Comparison of ENCODE assay signal across 9 mouse cellular contexts in genomic region chr10:39536258-39536657, GRCm38 (mm10).
DNase-seq lines count a peak whose midpoint lies in the region; ATAC-seq and TF ChIP-seq lines count a peak whose summit lies in the region.
"Had no signal": no experiment of that assay in that cellular context is flagged by ENCODE, and none has a peak within 500 bp of the region (broad histone marks: within the 10 kb centered on the region; RNA-seq: fewer than 3 reads in every experiment).

No protein-coding gene starts in this region.

- H3K36me3 ChIP-seq in lung, embryonic 14.5 days (ENCODE audit: insufficient read depth), result peaks cover 11% of the 10 kb centered on the region; the same call in 1 of the 2 replicates
- H3K36me3 ChIP-seq in kidney, embryonic 16.5 days (ENCODE audit: insufficient read depth, low read length), result no peaks in the 10 kb centered on the region
- H3K36me3 ChIP-seq in neural tube, embryonic 13.5 days, result peaks cover 55% of the 10 kb centered on the region

- H3K4me3 ChIP-seq in lung, embryonic 14.5 days (ENCODE audit: low read depth, low read length), result no peak overlapping the region
- H3K4me3 ChIP-seq in kidney, embryonic 16.5 days (ENCODE audit: low read length), result no peak overlapping the region
- no peak overlapping the region for H3K4me3 ChIP-seq in neural tube, embryonic 13.5 days
- H3K4me3 ChIP-seq: erythroblast, embryonic 14.5 days had no signal

- peak overlapping the region; percentile 65; the same call in 1 of the 2 replicates for H3K27ac ChIP-seq in lung, embryonic 14.5 days (ENCODE audit: low read depth)
- peak overlapping the region; percentile 86; the same call in 1 of the 2 replicates for H3K27ac ChIP-seq in kidney, embryonic 16.5 days (ENCODE audit: low read length)
- H3K27ac ChIP-seq in neural tube, embryonic 13.5 days (replicated peaks), result peak overlapping the region; percentile 88

- H3K9ac ChIP-seq in lung, embryonic 14.5 days, result no peak overlapping the region
- no peak overlapping the region for H3K9ac ChIP-seq in kidney, embryonic 16.5 days (replicated peaks; ENCODE audit: low read length)
- 0 out of 2 replicates have a peak overlapping the region, but pooled peaks have one; percentile 41 for H3K9ac ChIP-seq in neural tube, embryonic 13.5 days

- no peaks in the 10 kb centered on the region for H3K9me3 ChIP-seq in lung, embryonic 14.5 days (ENCODE audit: low read depth, low read length)
- no peaks in the 10 kb centered on the region for H3K9me3 ChIP-seq in kidney, embryonic 16.5 days (ENCODE audit: low read length)
- no peaks in the 10 kb centered on the region for H3K9me3 ChIP-seq in neural tube, embryonic 13.5 days

- WGBS in lung, embryonic 14.5 days, result 46% methylated on average over 11 of the region's 11 CpGs
- WGBS in kidney, embryonic 16.5 days, result 77% methylated on average over 11 of the region's 11 CpGs
- 33% methylated on average over 11 of the region's 11 CpGs for WGBS in neural tube, embryonic 13.5 days

- peaks cover 50% of the 10 kb centered on the region for H3K4me1 ChIP-seq in lung, embryonic 14.5 days (ENCODE audit: insufficient read depth)
- H3K4me1 ChIP-seq in kidney, embryonic 16.5 days (ENCODE audit: insufficient read depth, low read length), result peaks cover 49% of the 10 kb centered on the region
- H3K4me1 ChIP-seq in neural tube, embryonic 13.5 days (replicated peaks), result peaks cover 81% of the 10 kb centered on the region

- DNase-seq in lung, embryonic 14.5 days, result peak; percentile 52
- no peak for DNase-seq in lung, postnatal 25 days (ENCODE audit: low spot score)
- DNase-seq in gastrocnemius, postnatal 10 days, result peak; percentile 32
- DNase-seq in embryo, embryonic 10 days (ENCODE audit: low spot score), result no peak
- no peak for DNase-seq in adrenal gland, postnatal 4 days (ENCODE audit: low spot score in 2 of 2)

- no peaks in the 10 kb centered on the region for H3K27me3 ChIP-seq in lung, embryonic 14.5 days (ENCODE audit: insufficient read depth, low read length)
- H3K27me3 ChIP-seq in kidney, embryonic 16.5 days (ENCODE audit: insufficient read depth, low read length), result no peaks in the 10 kb centered on the region
- H3K27me3 ChIP-seq in neural tube, embryonic 13.5 days, result no peaks in the 10 kb centered on the region

- TF ChIP-seq CTCF in lung, embryonic 14.5 days (IDR thresholded peaks at IDR 0.05; ENCODE audit: low read depth), result peak; percentile 32; the same call in 1 of the 2 replicates

- ATAC-seq in lung, embryonic 14.5 days (ENCODE audit: insufficient read depth), result peak; percentile 17; the same call in 1 of the 2 replicates
- no peak for ATAC-seq in kidney, embryonic 16.5 days (ENCODE audit: low FRiP score, low TSS enrichment)
- peak; percentile 30 for ATAC-seq in neural tube, embryonic 13.5 days (ENCODE audit: low read depth)
- ATAC-seq in megakaryocyte, adult 5-6 weeks (ENCODE audit: poor library complexity, severe bottlenecking), result no peak

- H3K4me2 ChIP-seq in lung, embryonic 14.5 days, result no peak overlapping the region
- no peak overlapping the region for H3K4me2 ChIP-seq in kidney, embryonic 16.5 days (replicated peaks; ENCODE audit: low read depth, low read length)
- H3K4me2 ChIP-seq in neural tube, embryonic 13.5 days, result no peak overlapping the region

Comparison
In these comparisons a context has a peak if more than half of its experiments do, and no peak if none do; other contexts are left out.
1. DNase-seq: peak in lung, embryonic 14.5 days (single experiment) and gastrocnemius, postnatal 10 days (single experiment); none in lung, postnatal 25 days (single experiment), embryo, embryonic 10 days (single experiment) and adrenal gland, postnatal 4 days (0 of 2).
2. ATAC-seq: peak in lung, embryonic 14.5 days (single experiment) and neural tube, embryonic 13.5 days (single experiment); none in kidney, embryonic 16.5 days (single experiment) and megakaryocyte, adult 5-6 weeks (single experiment).
3. Peak in every context shown above with its lines, with median percentiles within 50 percentile points of each other: H3K27ac ChIP-seq.